Mouse (Mus musculus): ENCODE measurements at regions not wholly inside any gene's neighbourhood (a gene's known extent, or its start where the extent isn't known, plus 50 kb on each side); places are given as distances from the start of the nearest gene placed in this dataset.

DNA sequence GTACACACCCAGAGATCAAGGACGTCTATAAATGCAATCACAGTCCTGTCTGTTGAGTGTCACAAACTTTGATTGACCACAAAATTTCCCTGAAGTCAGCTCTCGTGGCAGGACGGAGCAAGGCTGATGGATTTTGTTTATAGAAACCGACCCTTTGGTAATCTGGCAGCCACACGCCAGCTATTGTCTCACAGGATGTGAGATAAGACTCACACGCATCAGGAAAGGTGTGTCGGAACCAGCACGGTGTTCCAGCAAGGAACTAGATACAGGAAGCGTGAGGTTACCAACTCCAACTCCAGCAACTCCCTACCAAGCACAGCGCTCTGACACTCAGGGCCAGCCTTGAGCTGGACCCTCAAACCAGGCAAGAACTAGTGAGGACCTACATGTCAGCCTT, 112.4 kb upstream of the Cops8 start:
- WGBS, result 74% methylated on average over 10 of the region's 10 CpGs
- peak; percentile 39 for DNase-seq
- H3K4me1 ChIP-seq (ENCODE audit: control insufficient read depth, insufficient read depth, low read length), result no peaks in the 10 kb centered on the region
- no peak overlapping the region for H3K4me3 ChIP-seq (ENCODE audit: insufficient read depth, low read depth, low read length)
- H3K27me3 ChIP-seq (replicated peaks; ENCODE audit: control insufficient read depth, insufficient read depth, low read length), result no peaks in the 10 kb centered on the region
- no peak for TF ChIP-seq CTCF (conservative IDR thresholded peaks at IDR 0.05; ENCODE audit: insufficient read depth, insufficient read length, low read depth, low read length)
- TF ChIP-seq POLR2A (IDR thresholded peaks at IDR 0.05; ENCODE audit: low read depth, low read length), result no peak
- no peak overlapping the region for H3K27ac ChIP-seq (ENCODE audit: insufficient read depth, low read depth, low read length)
- H3K36me3 ChIP-seq (ENCODE audit: control insufficient read depth, insufficient read depth, low read length), result no peaks in the 10 kb centered on the region

DNA sequence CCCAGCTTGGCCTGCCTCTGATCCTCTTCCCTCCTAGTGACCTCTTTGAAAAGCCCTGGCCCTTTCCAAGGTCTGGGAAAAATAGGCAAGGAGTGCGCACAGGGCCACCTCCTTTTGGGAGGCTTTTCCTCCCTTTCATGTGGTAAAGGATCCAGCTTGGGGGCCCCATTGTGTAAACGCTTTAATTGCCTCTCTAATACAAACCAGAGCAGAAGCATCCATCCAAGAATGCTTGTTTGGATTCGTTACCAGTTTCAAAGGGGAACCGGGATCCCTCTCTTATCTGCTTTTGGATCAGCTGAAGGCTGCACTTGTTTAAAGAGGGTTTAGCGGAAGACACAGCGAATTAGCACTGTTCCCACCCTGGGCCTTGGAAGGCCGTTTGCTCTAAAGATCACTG, 109.3 kb upstream of the Cops8 start:
- H3K27me3 ChIP-seq (replicated peaks; ENCODE audit: control insufficient read depth, insufficient read depth, low read length), result no peaks in the 10 kb centered on the region
- TF ChIP-seq CTCF (conservative IDR thresholded peaks at IDR 0.05; ENCODE audit: insufficient read depth, insufficient read length, low read depth, low read length), result no peak
- TF ChIP-seq POLR2A (IDR thresholded peaks at IDR 0.05; ENCODE audit: low read depth, low read length), result no peak
- H3K36me3 ChIP-seq (ENCODE audit: control insufficient read depth, insufficient read depth, low read length), result no peaks in the 10 kb centered on the region
- WGBS, result 68% methylated on average over 7 of the region's 7 CpGs
- DNase-seq, result no peak
- H3K27ac ChIP-seq (ENCODE audit: insufficient read depth, low read depth, low read length), result no peak overlapping the region
- no peaks in the 10 kb centered on the region for H3K4me1 ChIP-seq (ENCODE audit: control insufficient read depth, insufficient read depth, low read length)
- H3K4me3 ChIP-seq (ENCODE audit: insufficient read depth, low read depth, low read length), result no peak overlapping the region

DNA sequence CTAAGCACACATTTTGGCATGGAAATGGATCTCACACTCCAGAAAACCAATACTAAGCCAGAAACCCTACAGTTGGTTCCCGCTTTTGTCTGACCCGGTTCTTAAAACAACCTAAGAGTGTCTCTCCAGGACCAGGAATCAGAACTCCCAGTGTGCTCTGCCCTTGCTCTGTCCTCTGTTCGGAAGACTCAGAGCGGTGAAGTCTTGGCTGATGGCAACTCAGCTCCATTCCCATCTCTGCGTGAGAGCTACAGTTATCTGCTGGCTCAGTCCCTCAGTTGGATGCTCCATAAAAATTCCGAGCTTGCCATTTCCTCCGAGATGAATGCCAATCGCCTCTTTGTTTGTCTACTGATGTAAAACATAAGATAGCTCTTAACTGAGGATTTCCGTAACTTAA, 107.6 kb upstream of the Cops8 start:
- no peak for TF ChIP-seq CTCF (conservative IDR thresholded peaks at IDR 0.05; ENCODE audit: insufficient read depth, insufficient read length, low read depth, low read length)
- no peak for TF ChIP-seq POLR2A (IDR thresholded peaks at IDR 0.05; ENCODE audit: low read depth, low read length)
- WGBS, result 84% methylated on average over 9 of the region's 9 CpGs
- Histone ChIP-seq H3K27ac (ENCODE audit: insufficient read depth, low read depth, low read length) (no peak overlapping the region), H3K36me3 (ENCODE audit: control insufficient read depth, insufficient read depth, low read length) (no peaks in the 10 kb centered on the region), H3K4me1 (ENCODE audit: control insufficient read depth, insufficient read depth, low read length) (no peaks in the 10 kb centered on the region), H3K4me3 (ENCODE audit: insufficient read depth, low read depth, low read length) (no peak overlapping the region), H3K27me3 (replicated peaks; ENCODE audit: control insufficient read depth, insufficient read depth, low read length) (no peaks in the 10 kb centered on the region)
- no peak for DNase-seq

GRCm38 (mm10) chr1:90497568-90497967, 105.2 kb upstream of the Cops8 start:
- no peaks in the 10 kb centered on the region for H3K4me1 ChIP-seq (ENCODE audit: control insufficient read depth, insufficient read depth, low read length)
- DNase-seq, result peak; percentile 64
- no peak overlapping the region for H3K27ac ChIP-seq (ENCODE audit: insufficient read depth, low read depth, low read length)

GRCm38 (mm10) chr1:90501373-90501772, 101.4 kb upstream of the Cops8 start:
- Histone ChIP-seq H3K36me3 (ENCODE audit: control insufficient read depth, insufficient read depth, low read length) (no peaks in the 10 kb centered on the region), H3K4me3 (ENCODE audit: insufficient read depth, low read depth, low read length) (no peak overlapping the region), H3K27me3 (replicated peaks; ENCODE audit: control insufficient read depth, insufficient read depth, low read length) (no peaks in the 10 kb centered on the region), H3K27ac (ENCODE audit: insufficient read depth, low read depth, low read length) (no peak overlapping the region), H3K4me1 (ENCODE audit: control insufficient read depth, insufficient read depth, low read length) (no peaks in the 10 kb centered on the region)
- DNase-seq, result no peak
- no peak for TF ChIP-seq POLR2A (IDR thresholded peaks at IDR 0.05; ENCODE audit: low read depth, low read length)
- TF ChIP-seq CTCF (conservative IDR thresholded peaks at IDR 0.05; ENCODE audit: insufficient read depth, insufficient read length, low read depth, low read length), result no peak

More at GRCm38 (mm10) chr1:90497568-90497967, 105.2 kb upstream of the Cops8 start:
- no peak overlapping the region for H3K4me3 ChIP-seq (ENCODE audit: insufficient read depth, low read depth, low read length)
- no peaks in the 10 kb centered on the region for H3K27me3 ChIP-seq (replicated peaks; ENCODE audit: control insufficient read depth, insufficient read depth, low read length)
- no peaks in the 10 kb centered on the region for H3K36me3 ChIP-seq (ENCODE audit: control insufficient read depth, insufficient read depth, low read length)
- TF ChIP-seq POLR2A (IDR thresholded peaks at IDR 0.05; ENCODE audit: low read depth, low read length), result no peak
- TF ChIP-seq CTCF (conservative IDR thresholded peaks at IDR 0.05; ENCODE audit: insufficient read depth, insufficient read length, low read depth, low read length), result no peak

GRCm38 (mm10) chr1:90502371-90502770, 100.4 kb upstream of the Cops8 start:
- no peak for TF ChIP-seq CTCF (conservative IDR thresholded peaks at IDR 0.05; ENCODE audit: insufficient read depth, insufficient read length, low read depth, low read length)
- no peak for TF ChIP-seq POLR2A (IDR thresholded peaks at IDR 0.05; ENCODE audit: low read depth, low read length)
- H3K27me3 ChIP-seq (replicated peaks; ENCODE audit: control insufficient read depth, insufficient read depth, low read length), result no peaks in the 10 kb centered on the region
- H3K27ac ChIP-seq (ENCODE audit: insufficient read depth, low read depth, low read length), result no peak overlapping the region
- DNase-seq, result no peak
- no peaks in the 10 kb centered on the region for H3K36me3 ChIP-seq (ENCODE audit: control insufficient read depth, insufficient read depth, low read length)
- no peaks in the 10 kb centered on the region for H3K4me1 ChIP-seq (ENCODE audit: control insufficient read depth, insufficient read depth, low read length)
- WGBS, result 90% methylated on average over 3 of the region's 3 CpGs
- H3K4me3 ChIP-seq (ENCODE audit: insufficient read depth, low read depth, low read length), result no peak overlapping the region

DNA sequence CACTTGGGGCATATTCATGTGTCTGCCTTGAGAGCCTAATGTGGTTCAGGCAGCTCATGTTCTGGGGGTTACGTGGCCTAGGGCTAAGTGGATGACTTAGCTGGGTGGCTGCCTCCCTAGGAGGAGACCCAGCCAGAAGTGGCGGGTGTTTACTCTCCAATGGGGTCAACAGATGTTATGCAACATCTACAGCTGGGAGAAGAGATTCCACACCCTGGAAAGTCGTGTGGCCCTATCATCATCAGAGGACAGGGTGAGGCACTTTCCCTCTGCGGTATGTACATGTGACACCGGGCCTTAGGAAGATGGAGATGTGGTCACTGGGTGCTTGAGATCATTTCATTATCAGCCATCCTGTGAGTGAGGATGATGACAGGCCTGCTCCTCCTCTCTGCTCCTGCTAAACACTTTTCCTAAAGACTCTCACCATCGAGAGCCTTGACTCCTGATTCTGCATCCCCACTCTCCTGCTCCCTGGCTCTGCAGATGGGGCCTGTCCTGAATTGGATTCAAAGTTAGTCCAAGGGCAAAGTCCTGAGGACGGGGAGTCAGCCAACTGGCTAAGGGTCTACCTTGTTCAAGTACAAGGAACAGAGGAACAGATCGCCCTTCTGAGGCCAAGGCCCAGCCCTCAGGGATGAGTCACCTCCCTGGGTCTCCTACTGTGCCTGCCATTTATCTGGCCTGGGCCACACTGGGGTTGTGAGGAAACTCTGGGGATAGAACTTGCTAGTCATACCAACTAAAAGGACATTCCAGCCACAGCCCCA, 99.8 kb upstream of the Cops8 start:
- H3K4me3 ChIP-seq (ENCODE audit: insufficient read depth, low read depth, low read length), result no peak overlapping the region
- H3K27me3 ChIP-seq (replicated peaks; ENCODE audit: control insufficient read depth, insufficient read depth, low read length), result no peaks in the 10 kb centered on the region
- H3K27ac ChIP-seq (ENCODE audit: insufficient read depth, low read depth, low read length), result no peak overlapping the region
- H3K36me3 ChIP-seq (ENCODE audit: control insufficient read depth, insufficient read depth, low read length), result no peaks in the 10 kb centered on the region
- TF ChIP-seq CTCF (conservative IDR thresholded peaks at IDR 0.05; ENCODE audit: insufficient read depth, insufficient read length, low read depth, low read length) (no peak), POLR2A (IDR thresholded peaks at IDR 0.05; ENCODE audit: low read depth, low read length) (no peak)
- H3K4me1 ChIP-seq (ENCODE audit: control insufficient read depth, insufficient read depth, low read length), result no peaks in the 10 kb centered on the region
- DNase-seq, result no peak
- WGBS, result 83% methylated on average over 8 of the region's 8 CpGs

All from kidney, adult 2 months (tissue).